Mouse (Mus musculus) hindbrain, embryonic 12.5 days (tissue): ENCODE measurements at regions not wholly inside any gene's neighbourhood (a gene's known extent, or its start where the extent isn't known, plus 50 kb on each side); places are given as distances from the start of the nearest gene placed in this dataset.

Source experiments
- ATAC-seq: fragments of 200-750 bp; cut with Nextera tagmentation; 2 replicates; pipeline ENCODE4 v1.8.0; 2017; ENCODE audit warnings: moderate TSS enrichment; ENCODE audit not compliant: low FRiP score
- H3K27ac ChIP-seq: fragments of 300-500 bp; sonication (generic); 2 replicates; pipeline ENCODE4 v1.5.1; 2016; ENCODE audit warnings: mild to moderate bottlenecking
- H3K27me3 ChIP-seq: fragments of 300-500 bp; sonication (generic); 2 replicates; pipeline ENCODE4 v1.6.1; 2016; ENCODE audit warnings: mild to moderate bottlenecking
- H3K36me3 ChIP-seq: fragments of 300-500 bp; sonication (generic); 2 replicates; pipeline ENCODE4 v1.6.1; 2016; ENCODE audit warnings: mild to moderate bottlenecking
- H3K4me1 ChIP-seq: fragments of 300-500 bp; sonication (generic); 2 replicates; pipeline ENCODE4 v1.6.1; 2016
- H3K4me2 ChIP-seq: fragments of 300-500 bp; sonication (generic); replicated peaks from 2 replicates; pipeline ENCODE4 v1.6.1; 2016; ENCODE audit warnings: mild to moderate bottlenecking
- H3K4me3 ChIP-seq: fragments of 300-500 bp; sonication (generic); 2 replicates; pipeline ENCODE4 v1.5.1; 2016; ENCODE audit warnings: mild to moderate bottlenecking
- H3K9ac ChIP-seq: fragments of 300-500 bp; sonication (generic); 2 replicates; pipeline ENCODE4 v1.6.1; 2016; ENCODE audit warnings: mild to moderate bottlenecking, moderate library complexity
- H3K9me3 ChIP-seq: fragments of 300-500 bp; sonication (generic); replicated peaks from 2 replicates; pipeline ENCODE4 v1.6.1; 2016; ENCODE audit warnings: mild to moderate bottlenecking
- WGBS: fragments of 180-500 bp; shearing (Covaris S2); methylation state at CpG from one replicate; pipeline ENCODE4 v1.1.7; 2016; 5-methylcytosine and 5-hydroxymethylcytosine counted together

GRCm38 (mm10) chr11:43952151-43952550, 51.1 kb upstream of the Adra1b start:
- H3K27me3 ChIP-seq = no peaks in the 10 kb centered on the region
- 0 out of 2 replicates have a peak, but pooled peaks cover 5% of the 10 kb centered on the region for H3K9me3 ChIP-seq
- H3K36me3 ChIP-seq = no peaks in the 10 kb centered on the region
- H3K9ac ChIP-seq = no peak overlapping the region
- ATAC-seq = no peak
- no peak overlapping the region for H3K27ac ChIP-seq
- no peaks in the 10 kb centered on the region for H3K4me1 ChIP-seq
- no peak overlapping the region for H3K4me3 ChIP-seq
- H3K4me2 ChIP-seq = no peak overlapping the region
- 89% methylated on average over 1 of the region's 1 CpGs for WGBS

GRCm38 (mm10) chr11:43958241-43958975, 57.4 kb upstream of the Adra1b start:
- Histone ChIP-seq H3K4me1 (no peaks in the 10 kb centered on the region), H3K4me3 (no peak overlapping the region), H3K27me3 (no peaks in the 10 kb centered on the region), H3K9me3 (no peaks in the 10 kb centered on the region), H3K4me2 (no peak overlapping the region), H3K36me3 (no peaks in the 10 kb centered on the region), H3K27ac (no peak overlapping the region), H3K9ac (no peak overlapping the region)
- WGBS = 42% methylated on average over 3 of the region's 3 CpGs
- no peak for ATAC-seq

- WGBS = 56% methylated on average over 2 of the region's 2 CpGs
These were observed 57.9 kb upstream of the Adra1b start for GRCm38 (mm10) chr11:43958976-43959315.

GRCm38 (mm10) chr11:43960348-43961105, 59.5 kb upstream of the Adra1b start:
- WGBS = 87% methylated on average over 5 of the region's 5 CpGs
- Histone ChIP-seq H3K27ac (no peak overlapping the region), H3K4me1 (no peaks in the 10 kb centered on the region), H3K9ac (no peak overlapping the region), H3K9me3 (no peaks in the 10 kb centered on the region), H3K4me3 (no peak overlapping the region), H3K4me2 (no peak overlapping the region), H3K36me3 (no peaks in the 10 kb centered on the region), H3K27me3 (no peaks in the 10 kb centered on the region)
- ATAC-seq = no peak

More at GRCm38 (mm10) chr11:43958976-43959315, 57.9 kb upstream of the Adra1b start:
- Histone ChIP-seq H3K4me1 (no peaks in the 10 kb centered on the region), H3K9ac (no peak overlapping the region), H3K27me3 (no peaks in the 10 kb centered on the region), H3K9me3 (no peaks in the 10 kb centered on the region), H3K36me3 (no peaks in the 10 kb centered on the region), H3K27ac (no peak overlapping the region), H3K4me2 (no peak overlapping the region), H3K4me3 (no peak overlapping the region)
- ATAC-seq = no peak

- Histone ChIP-seq H3K36me3 (no peaks in the 10 kb centered on the region), H3K4me2 (no peak overlapping the region), H3K4me3 (no peak overlapping the region), H3K9me3 (no peaks in the 10 kb centered on the region), H3K27me3 (no peaks in the 10 kb centered on the region), H3K9ac (no peak overlapping the region), H3K4me1 (no peaks in the 10 kb centered on the region), H3K27ac (no peak overlapping the region)
- no peak for ATAC-seq
- 86% methylated on average over 6 of the region's 6 CpGs for WGBS
These were observed 60.5 kb upstream of the Adra1b start for GRCm38 (mm10) chr11:43961398-43962070.

- Histone ChIP-seq H3K9ac (no peak overlapping the region), H3K27ac (no peak overlapping the region), H3K36me3 (no peaks in the 10 kb centered on the region), H3K27me3 (no peaks in the 10 kb centered on the region), H3K4me2 (no peak overlapping the region), H3K4me3 (no peak overlapping the region), H3K4me1 (no peaks in the 10 kb centered on the region), H3K9me3 (no peaks in the 10 kb centered on the region)
- no peak for ATAC-seq
- WGBS = 85% methylated on average over 1 of the region's 1 CpGs
These were observed 66.8 kb upstream of the Adra1b start for GRCm38 (mm10) chr11:43967764-43968163.

- H3K27ac ChIP-seq = no peak overlapping the region
- no peak overlapping the region for H3K4me2 ChIP-seq
- H3K9me3 ChIP-seq = no peaks in the 10 kb centered on the region
- 76% methylated on average over 3 of the region's 3 CpGs for WGBS
- H3K9ac ChIP-seq = no peak overlapping the region
- H3K4me3 ChIP-seq = no peak overlapping the region
- H3K36me3 ChIP-seq = no peaks in the 10 kb centered on the region
- no peaks in the 10 kb centered on the region for H3K27me3 ChIP-seq
- no peak for ATAC-seq
- H3K4me1 ChIP-seq = no peaks in the 10 kb centered on the region
These were observed 70.9 kb upstream of the Adra1b start for GRCm38 (mm10) chr11:43971886-43972285.

- no peaks in the 10 kb centered on the region for H3K27me3 ChIP-seq
- no peak overlapping the region for H3K4me3 ChIP-seq
- 41% methylated on average over 4 of the region's 4 CpGs for WGBS
- H3K36me3 ChIP-seq = no peaks in the 10 kb centered on the region
- H3K4me2 ChIP-seq = no peak overlapping the region
- no peak overlapping the region for H3K9ac ChIP-seq
- H3K27ac ChIP-seq = no peak overlapping the region
- peaks cover 2% of the 10 kb centered on the region; the same call in 1 of the 2 replicates for H3K4me1 ChIP-seq
- H3K9me3 ChIP-seq = no peaks in the 10 kb centered on the region
- ATAC-seq = no peak
These were observed 75.0 kb upstream of the Adra1b start for GRCm38 (mm10) chr11:43976024-43976423.

GRCm38 (mm10) chr11:43979406-43979805, 78.4 kb upstream of the Adra1b start:
- H3K36me3 ChIP-seq = no peaks in the 10 kb centered on the region
- H3K4me3 ChIP-seq = no peak overlapping the region
- WGBS = 70% methylated on average over 7 of the region's 7 CpGs
- no peak overlapping the region for H3K27ac ChIP-seq
- H3K4me1 ChIP-seq = peaks cover 2% of the 10 kb centered on the region; the same call in 1 of the 2 replicates
- H3K27me3 ChIP-seq = no peaks in the 10 kb centered on the region
- no peak for ATAC-seq
- no peak overlapping the region for H3K9ac ChIP-seq
- no peak overlapping the region for H3K4me2 ChIP-seq
- H3K9me3 ChIP-seq = no peaks in the 10 kb centered on the region

GRCm38 (mm10) chr11:43980444-43980843, 79.4 kb upstream of the Adra1b start:
- Histone ChIP-seq H3K4me3 (no peak overlapping the region), H3K27ac (no peak overlapping the region), H3K36me3 (no peaks in the 10 kb centered on the region), H3K4me2 (no peak overlapping the region), H3K27me3 (no peaks in the 10 kb centered on the region), H3K4me1 (peaks cover 2% of the 10 kb centered on the region; the same call in 1 of the 2 replicates), H3K9me3 (no peaks in the 10 kb centered on the region), H3K9ac (no peak overlapping the region)
- no peak for ATAC-seq
- WGBS = 85% methylated on average over 4 of the region's 4 CpGs

GRCm38 (mm10) chr11:43989911-43990430, 89.0 kb upstream of the Adra1b start:
- H3K27ac ChIP-seq = no peak overlapping the region
- H3K4me3 ChIP-seq = no peak overlapping the region
- no peaks in the 10 kb centered on the region for H3K27me3 ChIP-seq
- no peak overlapping the region for H3K4me2 ChIP-seq
- no peak for ATAC-seq
- no peaks in the 10 kb centered on the region for H3K4me1 ChIP-seq
- H3K9me3 ChIP-seq = no peaks in the 10 kb centered on the region
- WGBS = 77% methylated on average over 1 of the region's 1 CpGs
- H3K9ac ChIP-seq = no peak overlapping the region
- no peaks in the 10 kb centered on the region for H3K36me3 ChIP-seq

- Histone ChIP-seq H3K4me3 (no peak overlapping the region), H3K27me3 (no peaks in the 10 kb centered on the region), H3K9me3 (no peaks in the 10 kb centered on the region), H3K4me1 (no peaks in the 10 kb centered on the region), H3K36me3 (no peaks in the 10 kb centered on the region), H3K4me2 (no peak overlapping the region), H3K27ac (no peak overlapping the region), H3K9ac (no peak overlapping the region)
- ATAC-seq = no peak
- 77% methylated on average over 6 of the region's 6 CpGs for WGBS
These were observed 91.0 kb upstream of the Adra1b start for GRCm38 (mm10) chr11:43992011-43992471.
